Mouse (Mus musculus): Measurements from ENCODE around the gene Gm13695.
"Not testable (repeated sequence)": the region's sequence is repeated elsewhere in the genome, so short reads cannot be mapped to it uniquely, and the experiment has no call there.

Gene Gm13695

DNA sequence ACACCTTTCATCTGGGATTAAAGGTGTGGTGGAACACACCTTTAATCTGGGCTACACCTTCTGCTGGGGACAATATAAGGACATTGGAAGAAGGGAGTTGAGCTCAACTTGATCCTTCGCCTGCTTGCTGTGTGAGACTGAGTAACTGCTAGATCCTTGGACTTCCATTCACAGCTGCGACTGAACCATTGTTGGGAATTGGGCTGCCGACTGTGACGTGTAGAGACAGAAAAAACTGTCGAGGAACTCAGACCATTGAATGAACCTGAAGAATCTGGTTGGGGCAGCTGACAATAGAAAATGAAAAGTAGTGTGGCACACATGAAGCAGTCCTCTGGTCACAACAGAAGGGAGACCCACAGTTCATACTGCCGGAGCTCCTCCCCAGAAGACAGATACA lies at the start of gene Gm13695:
Gene Gm13695, plus strand, starts transcription at position 301 of the 400 bp plus-strand sequence.
- not testable (repeated sequence) for DNase-seq (ENCODE audit: low spot score)

DNA sequence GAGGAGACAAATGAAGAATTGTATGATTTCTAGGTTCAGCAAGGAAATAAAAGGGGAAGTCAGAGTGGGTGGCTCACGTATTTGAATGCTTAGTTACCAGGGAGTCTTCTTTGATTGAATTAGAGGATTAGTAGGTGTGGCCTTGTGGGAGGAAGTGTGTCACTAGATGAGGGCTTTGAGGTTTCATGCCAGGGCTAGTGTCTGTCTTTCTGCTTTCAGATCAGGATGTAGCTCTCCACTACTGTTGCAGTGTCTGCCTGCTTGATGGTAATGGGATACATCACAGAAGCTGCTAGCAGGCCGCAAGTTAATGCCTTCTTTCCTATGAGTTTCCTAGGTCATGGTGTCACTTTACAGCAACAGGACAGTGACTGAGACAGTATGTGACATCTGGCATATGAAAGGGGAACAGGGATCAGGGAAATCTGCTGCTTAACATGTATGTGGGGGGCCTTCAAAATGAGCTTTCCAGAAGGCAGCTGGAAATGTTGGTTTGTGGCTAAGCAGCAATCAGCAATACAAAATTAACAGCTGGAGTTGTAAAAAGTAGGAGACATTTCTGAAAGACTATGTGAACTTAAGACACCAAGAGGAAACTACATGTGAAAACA lies 37.5 kb upstream of the Gm13695 start:
- no peak for DNase-seq (ENCODE audit: low spot score)

DNA sequence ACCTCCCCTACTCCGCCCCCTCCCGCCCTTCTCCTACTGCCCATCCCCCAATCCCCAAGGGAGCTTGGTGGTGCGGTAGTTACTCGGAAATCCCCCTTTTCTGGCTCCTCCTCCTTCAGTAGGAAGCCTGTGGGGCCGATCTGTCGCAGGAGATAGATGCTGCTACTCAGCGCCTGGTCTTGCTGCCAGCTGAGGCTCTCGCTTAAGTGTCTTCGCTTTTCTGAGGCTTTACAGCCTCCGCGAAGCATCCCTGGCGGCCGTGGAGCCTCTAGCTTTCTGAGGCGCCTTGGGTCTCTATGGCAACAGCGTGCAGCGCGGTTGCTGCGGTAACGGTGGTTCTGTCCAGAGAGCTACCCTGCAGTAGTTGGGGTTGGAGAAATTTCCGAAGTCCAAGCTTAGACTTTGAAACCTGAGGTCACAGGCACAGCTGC lies 26.2 kb upstream of the Gm13695 start, which contains the start of gene Zswim2:
Gene Zswim2, minus strand, starts transcription at position 298 of the 431 bp plus-strand sequence.
- DNase-seq (ENCODE audit: low spot score) = no peak

DNA sequence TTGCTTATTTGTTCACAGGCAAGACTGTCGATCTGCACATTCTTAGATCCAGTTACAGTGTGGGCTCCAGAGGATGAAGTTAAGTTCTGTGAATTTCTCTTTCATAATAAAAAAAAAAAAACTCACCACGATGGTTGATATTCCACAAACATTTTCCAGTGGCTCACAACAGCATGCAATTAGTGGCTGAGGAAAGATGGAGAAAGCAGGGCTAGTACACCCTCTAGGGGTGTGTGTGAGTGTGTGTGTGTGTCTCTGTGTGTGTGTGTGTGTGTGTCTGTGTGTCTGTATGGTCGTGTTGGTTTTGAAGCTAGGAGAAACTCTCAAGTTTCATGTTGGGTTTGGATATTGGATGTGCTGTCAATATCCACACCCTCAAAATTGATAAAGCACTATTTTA lies 25.7 kb upstream of the Gm13695 start:
- DNase-seq (ENCODE audit: low spot score) = no peak

GRCm38 (mm10) chr2:83941792-83942191 lies 25.3 kb upstream of the Gm13695 start:
- no peak for DNase-seq (ENCODE audit: low spot score)

GRCm38 (mm10) chr2:83955393-83955792 lies 11.7 kb upstream of the Gm13695 start, which contains the start of gene Gm13698:
Gm13698 (plus strand) TSS chr2:83955693.
- DNase-seq (ENCODE audit: low spot score) = not testable (repeated sequence)

- not testable (repeated sequence) for DNase-seq (ENCODE audit: low spot score)
Measured at GRCm38 (mm10) chr2:83961203-83961602, 5.9 kb upstream of the Gm13695 start, which contains the start of gene Gm13693. Gm13693 (plus strand) TSS chr2:83961503.

DNA sequence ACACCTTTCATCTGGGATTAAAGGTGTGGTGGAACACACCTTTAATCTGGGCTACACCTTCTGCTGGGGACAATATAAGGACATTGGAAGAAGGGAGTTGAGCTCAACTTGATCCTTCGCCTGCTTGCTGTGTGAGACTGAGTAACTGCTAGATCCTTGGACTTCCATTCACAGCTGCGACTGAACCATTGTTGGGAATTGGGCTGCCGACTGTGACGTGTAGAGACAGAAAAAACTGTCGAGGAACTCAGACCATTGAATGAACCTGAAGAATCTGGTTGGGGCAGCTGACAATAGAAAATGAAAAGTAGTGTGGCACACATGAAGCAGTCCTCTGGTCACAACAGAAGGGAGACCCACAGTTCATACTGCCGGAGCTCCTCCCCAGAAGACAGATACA lies 5.7 kb downstream of the Gm13695 start, which contains the start of gene Gm13696:
Gene Gm13696, plus strand, starts transcription at position 301 of the 400 bp plus-strand sequence.
- not testable (repeated sequence) for DNase-seq (ENCODE audit: low spot score)

GRCm38 (mm10) chr2:83978633-83979032 lies 11.5 kb downstream of the Gm13695 start, which contains the start of gene Gm13694:
Gm13694 (plus strand) TSS chr2:83978933.
- not testable (repeated sequence) for DNase-seq (ENCODE audit: low spot score)

DNA sequence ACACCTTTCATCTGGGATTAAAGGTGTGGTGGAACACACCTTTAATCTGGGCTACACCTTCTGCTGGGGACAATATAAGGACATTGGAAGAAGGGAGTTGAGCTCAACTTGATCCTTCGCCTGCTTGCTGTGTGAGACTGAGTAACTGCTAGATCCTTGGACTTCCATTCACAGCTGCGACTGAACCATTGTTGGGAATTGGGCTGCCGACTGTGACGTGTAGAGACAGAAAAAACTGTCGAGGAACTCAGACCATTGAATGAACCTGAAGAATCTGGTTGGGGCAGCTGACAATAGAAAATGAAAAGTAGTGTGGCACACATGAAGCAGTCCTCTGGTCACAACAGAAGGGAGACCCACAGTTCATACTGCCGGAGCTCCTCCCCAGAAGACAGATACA lies 17.3 kb downstream of the Gm13695 start, which contains the start of gene Gm13697:
Gene Gm13697, plus strand, starts transcription at position 301 of the 400 bp plus-strand sequence.
- DNase-seq (ENCODE audit: low spot score) = not testable (repeated sequence)

DNA sequence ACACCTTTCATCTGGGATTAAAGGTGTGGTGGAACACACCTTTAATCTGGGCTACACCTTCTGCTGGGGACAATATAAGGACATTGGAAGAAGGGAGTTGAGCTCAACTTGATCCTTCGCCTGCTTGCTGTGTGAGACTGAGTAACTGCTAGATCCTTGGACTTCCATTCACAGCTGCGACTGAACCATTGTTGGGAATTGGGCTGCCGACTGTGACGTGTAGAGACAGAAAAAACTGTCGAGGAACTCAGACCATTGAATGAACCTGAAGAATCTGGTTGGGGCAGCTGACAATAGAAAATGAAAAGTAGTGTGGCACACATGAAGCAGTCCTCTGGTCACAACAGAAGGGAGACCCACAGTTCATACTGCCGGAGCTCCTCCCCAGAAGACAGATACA lies 23.1 kb downstream of the Gm13695 start, which contains the start of gene Gm13691:
Gene Gm13691, plus strand, starts transcription at position 301 of the 400 bp plus-strand sequence.
- DNase-seq (ENCODE audit: low spot score) = not testable (repeated sequence)

- DNase-seq (ENCODE audit: low spot score) = peak; percentile 10
Measured at GRCm38 (mm10) chr2:83993639-83994255, 26.6 kb downstream of the Gm13695 start.

DNA sequence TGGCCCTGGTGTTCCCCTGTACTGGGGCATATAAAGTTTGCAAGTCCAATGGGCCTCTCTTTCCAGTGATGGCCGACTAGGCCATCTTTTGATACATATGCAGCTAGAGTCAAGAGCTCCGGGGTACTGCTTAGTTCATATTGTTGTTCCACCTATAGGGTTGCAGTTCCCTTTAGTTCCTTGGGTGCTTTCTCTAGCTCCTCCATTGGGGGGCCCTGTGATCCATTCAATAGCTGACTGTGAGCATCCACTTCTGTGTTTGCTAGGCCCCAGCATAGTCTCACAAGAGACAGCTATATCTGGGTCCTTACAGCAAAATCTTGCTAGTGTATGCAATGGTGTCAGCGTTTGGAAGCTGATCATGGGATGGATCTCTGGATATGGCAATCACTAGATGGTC lies 27.4 kb downstream of the Gm13695 start:
- DNase-seq (ENCODE audit: low spot score) = not testable (repeated sequence)

- DNase-seq (ENCODE audit: low spot score) = no peak
Measured at GRCm38 (mm10) chr2:84008913-84009312, 41.8 kb downstream of the Gm13695 start.

GRCm38 (mm10) chr2:84009818-84010217 lies 42.7 kb downstream of the Gm13695 start:
- DNase-seq (ENCODE audit: low spot score) = no peak

DNA sequence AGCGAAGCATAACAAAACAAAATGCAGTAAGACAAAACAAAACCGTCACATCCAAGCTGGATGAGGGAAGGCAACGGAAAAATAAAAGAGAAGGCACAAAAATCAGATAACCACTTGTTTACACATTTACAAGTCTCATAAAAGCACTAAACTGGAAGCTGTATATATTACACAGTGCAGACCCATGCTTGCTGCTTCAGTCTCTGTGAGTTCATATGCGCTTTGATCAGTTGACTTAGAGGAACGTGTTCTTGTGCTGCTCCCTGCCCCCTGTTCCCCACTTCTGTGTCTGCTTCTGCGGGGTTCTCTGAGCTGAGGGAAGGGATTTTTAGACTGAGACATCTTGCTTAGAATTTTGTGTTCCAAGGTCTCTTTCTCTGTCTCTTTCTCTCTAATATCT lies 47.5 kb downstream of the Gm13695 start:
- no peak for DNase-seq (ENCODE audit: low spot score)

DNA sequence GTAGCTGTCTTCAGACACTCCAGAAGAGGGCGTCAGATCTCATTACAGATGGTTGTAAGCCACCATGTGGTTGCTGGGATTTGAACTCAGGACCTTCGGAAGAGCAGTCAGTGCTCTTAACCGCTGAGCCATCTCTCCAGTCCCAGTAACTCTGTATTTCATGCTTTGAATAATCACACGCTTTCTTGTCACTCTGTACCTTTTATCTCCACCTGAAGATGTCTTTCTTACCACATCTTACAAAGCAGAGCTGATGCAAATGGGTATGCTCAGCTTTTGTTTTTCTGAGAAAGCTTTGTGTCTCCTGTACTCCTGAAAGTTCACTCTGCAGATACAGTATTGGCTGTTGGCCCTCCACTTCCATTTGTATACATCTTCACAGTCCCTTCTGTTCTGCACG lies 49.2 kb downstream of the Gm13695 start:
- not testable (repeated sequence) for DNase-seq (ENCODE audit: low spot score)

GRCm38 (mm10) chr2:84018330-84018729 lies 51.2 kb downstream of the Gm13695 start:
- DNase-seq (ENCODE audit: low spot score) = no peak

Data from spleen, adult 12 weeks (tissue).